Mouse (Mus musculus): ENCODE measurements around the gene Gast.

The Gast gene

DNA sequence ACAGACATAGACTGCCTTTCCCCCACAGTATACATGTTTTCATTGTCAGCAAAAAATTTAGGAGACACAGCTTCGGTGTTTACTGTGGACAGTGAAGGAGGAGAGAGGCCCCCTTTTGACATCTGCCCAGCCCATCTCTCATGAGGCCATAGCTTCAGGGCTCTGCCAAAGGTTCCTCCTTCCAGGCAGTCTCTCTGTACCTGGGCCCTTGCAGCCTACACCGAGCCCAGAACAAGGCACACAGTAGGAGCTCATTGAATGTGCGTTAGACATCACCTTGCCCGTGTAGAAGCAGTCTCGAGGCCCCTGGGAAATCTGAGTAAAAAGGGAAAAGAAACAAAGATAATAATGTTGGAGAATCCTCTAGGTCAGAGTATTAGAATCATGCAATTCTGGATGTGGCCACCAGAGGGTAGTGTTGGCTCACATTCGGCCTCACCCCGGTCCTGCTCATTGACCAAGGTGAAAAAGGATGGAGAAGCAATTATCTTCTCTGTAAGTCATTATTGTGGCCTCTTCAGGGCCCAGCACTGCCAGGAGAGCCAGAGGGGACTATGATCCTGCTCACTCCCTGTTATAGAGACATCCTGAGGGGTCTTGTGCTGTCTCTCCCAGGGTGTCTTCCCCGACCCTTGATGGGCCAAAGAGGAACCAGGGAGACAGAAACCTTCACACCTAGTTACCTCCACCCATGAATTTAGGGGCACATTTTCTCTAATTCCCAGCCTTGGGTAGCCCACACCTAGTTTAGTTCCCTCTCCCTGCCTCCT is 28.2 kb downstream of the Gast start:
- DNase-seq (ENCODE audit: low spot score): peak; percentile 90

DNA sequence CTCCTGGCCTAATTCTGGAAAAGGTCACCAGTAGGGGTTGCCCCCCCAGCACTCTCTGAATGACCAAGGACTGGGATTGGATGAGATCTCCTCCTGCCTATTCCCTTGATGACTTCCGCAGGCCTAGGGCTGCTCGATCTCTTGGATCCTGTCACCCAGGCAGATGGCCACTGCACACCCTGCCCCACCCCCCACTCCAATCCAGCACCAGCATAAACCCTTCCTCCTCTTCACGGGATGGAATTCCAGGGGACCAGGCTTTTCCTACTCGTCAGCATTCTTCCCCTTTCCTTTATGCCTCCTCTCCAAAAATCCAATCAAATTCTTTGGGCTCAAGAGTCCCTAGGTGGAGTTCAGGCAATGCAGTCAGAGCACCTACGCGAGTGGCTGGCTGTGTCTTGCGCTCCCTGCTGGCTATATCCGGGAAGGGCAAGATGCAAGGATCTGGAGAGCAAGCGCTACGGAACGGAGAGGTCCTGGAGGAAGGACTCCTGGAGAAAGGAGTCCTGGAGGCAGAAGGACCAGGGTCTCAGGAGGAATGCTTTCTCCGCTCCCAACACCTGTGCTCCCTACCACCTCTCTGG is 28.9 kb downstream of the Gast start:
- DNase-seq (ENCODE audit: low spot score): peak; percentile 81

GRCm38 (mm10) chr11:100369145-100369544 is 34.9 kb downstream of the Gast start:
- no peak for DNase-seq (ENCODE audit: low spot score)

DNA sequence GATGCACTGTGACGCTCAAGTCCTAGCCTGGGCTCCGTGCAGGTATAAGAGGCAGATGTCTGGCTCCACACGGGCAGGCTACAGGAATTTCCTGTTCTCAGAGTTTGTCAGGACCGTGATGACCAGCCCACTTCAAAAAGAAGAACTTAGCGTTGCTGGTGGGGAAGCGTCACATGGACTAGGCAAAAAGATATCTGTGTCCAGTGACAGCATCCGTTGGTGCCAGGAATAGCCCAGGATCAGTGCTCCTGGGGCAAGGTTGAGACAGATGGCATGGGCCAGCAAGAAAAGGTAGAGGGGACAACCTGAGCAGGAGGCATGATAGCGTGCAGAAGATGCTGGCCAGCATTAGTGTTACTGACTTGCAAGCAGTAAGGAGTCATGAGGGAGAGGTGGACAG is 35.6 kb downstream of the Gast start:
- DNase-seq (ENCODE audit: low spot score): no peak

GRCm38 (mm10) chr11:100371981-100372558 is 37.9 kb downstream of the Gast start:
- DNase-seq (ENCODE audit: low spot score): peak; percentile 57

GRCm38 (mm10) chr11:100375127-100375526 is 40.9 kb downstream of the Gast start:
- DNase-seq (ENCODE audit: low spot score): no peak

GRCm38 (mm10) chr11:100376005-100376404 is 41.8 kb downstream of the Gast start:
- no peak for DNase-seq (ENCODE audit: low spot score)

DNA sequence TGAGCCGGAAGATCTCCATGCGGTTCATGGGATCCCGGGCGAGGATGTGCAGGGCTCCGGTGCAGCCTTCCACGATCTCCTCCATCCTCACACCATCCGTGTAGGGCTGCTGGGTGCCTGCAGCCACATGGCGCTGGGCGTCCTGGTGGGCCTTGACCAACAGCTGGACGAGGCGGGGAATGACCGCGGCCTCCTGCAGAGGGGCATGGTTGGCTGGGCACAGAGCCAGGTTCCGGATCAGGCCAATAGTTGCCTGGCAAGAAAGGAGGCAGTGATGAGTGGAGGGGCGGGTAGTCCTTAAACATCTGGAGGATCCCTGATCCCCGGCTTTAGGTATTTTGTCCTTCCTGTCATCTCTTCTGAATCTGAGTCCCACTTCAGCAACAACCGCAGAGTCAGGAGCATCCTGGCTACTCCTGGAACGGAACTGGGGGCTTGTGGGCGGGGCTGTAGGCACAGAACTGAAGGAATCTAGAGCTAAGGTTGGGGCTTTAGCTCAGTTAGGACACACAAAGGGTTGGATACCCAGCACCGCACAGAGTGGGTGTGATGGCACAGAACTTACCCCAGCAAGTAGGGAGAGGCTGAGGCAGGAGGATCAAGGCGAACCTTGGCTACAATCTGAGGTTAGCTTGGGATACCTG is 42.7 kb downstream of the Gast start:
- no peak for DNase-seq (ENCODE audit: low spot score)

- DNase-seq (ENCODE audit: low spot score): no peak
Observed at GRCm38 (mm10) chr11:100377989-100378388, 43.8 kb downstream of the Gast start.

GRCm38 (mm10) chr11:100378446-100378845 is 44.2 kb downstream of the Gast start:
- no peak for DNase-seq (ENCODE audit: low spot score)

- DNase-seq (ENCODE audit: low spot score): no peak
Observed at GRCm38 (mm10) chr11:100379311-100379710, 45.1 kb downstream of the Gast start.

GRCm38 (mm10) chr11:100382682-100383081 is 48.5 kb downstream of the Gast start:
- DNase-seq (ENCODE audit: low spot score): no peak

DNA sequence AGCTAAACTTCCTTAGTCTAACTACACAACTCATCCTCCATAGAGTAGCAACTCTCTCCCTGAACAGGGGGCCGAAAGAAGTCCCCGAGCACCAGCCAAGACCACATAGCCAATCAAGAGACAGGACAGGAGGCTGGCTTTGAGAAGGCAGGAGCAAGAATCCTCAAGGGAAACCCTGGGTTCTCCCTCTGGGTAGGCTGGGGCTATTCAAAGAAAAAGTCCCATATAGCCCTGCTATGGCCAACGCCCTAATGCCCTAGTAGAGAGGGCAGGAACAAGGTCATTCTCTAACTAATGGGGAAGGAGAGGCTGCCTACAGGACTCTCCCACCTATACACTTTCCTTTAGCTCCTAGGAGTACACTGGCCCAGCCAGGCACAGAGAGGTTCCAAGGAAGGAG is 50.8 kb downstream of the Gast start:
- no peak for DNase-seq (ENCODE audit: low spot score)

DNA sequence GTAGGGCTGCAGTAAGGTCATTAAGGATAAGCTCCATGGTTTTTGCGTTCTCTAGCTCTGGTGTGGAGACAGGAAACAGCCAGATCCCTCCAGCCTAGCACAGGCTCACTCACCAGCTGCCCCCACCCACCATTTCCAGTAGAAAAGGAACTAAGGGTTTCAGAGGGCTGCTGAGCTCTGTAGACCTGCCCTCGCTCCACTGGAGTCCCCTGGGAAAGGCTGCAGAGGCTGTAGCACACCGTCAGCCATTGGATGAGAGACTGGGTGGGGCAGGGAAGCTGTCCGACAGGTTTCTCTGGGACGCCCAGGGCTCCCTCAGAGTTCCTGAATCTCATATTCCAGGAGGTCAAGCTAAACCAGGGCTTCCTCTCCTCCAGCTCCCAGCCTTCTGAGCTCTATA is 52.4 kb downstream of the Gast start:
- DNase-seq (ENCODE audit: low spot score): no peak

Data from embryo, embryonic 10.5 days (tissue).